Mouse (Mus musculus): ENCODE results near the gene Vti1a.
A peak's percentile ranks its signal among the peaks of the same experiment; 100 is the strongest.

Vti1a gene

DNA sequence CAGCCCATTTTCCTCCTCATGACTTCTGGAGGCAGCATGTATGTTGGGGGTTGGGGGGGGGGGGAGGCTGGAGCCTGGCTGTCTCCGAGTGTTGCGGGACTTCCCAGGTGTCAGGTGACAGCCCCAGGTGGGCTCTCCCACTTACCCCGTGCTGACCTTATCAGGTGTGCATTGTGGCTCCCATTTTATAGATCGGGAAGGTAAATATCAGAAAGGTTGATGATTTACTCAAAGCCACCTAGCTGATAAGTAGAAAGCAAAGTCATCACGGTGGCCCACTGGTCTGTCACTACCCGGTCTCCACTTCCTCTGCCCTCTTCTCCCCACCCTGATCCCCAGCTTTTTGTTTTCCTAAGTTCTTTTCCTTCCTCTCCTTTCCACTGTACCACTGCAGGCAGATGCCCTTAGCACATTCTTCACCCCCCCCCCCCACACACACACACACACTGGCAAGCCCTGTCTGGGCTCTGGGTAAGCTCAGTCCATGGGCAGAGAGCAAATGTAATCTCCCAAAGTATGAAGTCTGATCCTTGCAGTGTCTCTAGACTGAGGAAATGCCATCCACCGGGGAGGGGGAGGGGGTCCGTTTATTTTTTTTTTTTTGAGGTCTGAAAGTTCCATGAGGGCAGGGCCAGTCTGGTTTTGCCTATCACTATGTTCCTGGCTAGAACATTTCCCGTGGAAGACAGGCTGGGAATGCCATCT is 280.0 kb downstream of the Vti1a start:
- TF ChIP-seq GATA4 (IDR thresholded peaks at IDR 0.05; ENCODE audit: insufficient replicate concordance, low read length): 0 out of 2 replicates have a peak, but pooled peaks have one; percentile 5

- no peak for TF ChIP-seq GATA4 (IDR thresholded peaks at IDR 0.05; ENCODE audit: insufficient replicate concordance, low read length)
Measured at GRCm38 (mm10) chr19:55596804-55597203, 280.7 kb downstream of the Vti1a start.

DNA sequence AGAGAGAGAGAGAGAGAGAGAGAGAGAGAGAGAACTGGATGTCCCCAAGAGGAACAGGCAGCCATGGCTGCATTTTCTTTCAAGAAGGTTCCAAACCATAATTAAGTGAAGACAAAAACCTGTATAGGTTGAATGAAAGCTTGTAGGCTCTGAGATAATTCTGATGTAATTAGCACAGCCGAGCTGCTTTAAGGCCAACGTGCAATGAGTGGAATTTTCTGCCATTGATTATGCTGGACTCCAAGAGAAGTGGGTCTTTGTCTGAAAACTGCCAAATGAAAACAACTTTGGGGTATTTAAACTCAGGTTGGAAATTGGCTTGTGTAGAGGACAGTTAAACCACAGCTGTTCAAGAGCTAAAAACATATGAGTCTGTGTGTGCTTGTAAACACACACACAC is 281.2 kb downstream of the Vti1a start:
- no peak for TF ChIP-seq GATA4 (IDR thresholded peaks at IDR 0.05; ENCODE audit: insufficient replicate concordance, low read length)

DNA sequence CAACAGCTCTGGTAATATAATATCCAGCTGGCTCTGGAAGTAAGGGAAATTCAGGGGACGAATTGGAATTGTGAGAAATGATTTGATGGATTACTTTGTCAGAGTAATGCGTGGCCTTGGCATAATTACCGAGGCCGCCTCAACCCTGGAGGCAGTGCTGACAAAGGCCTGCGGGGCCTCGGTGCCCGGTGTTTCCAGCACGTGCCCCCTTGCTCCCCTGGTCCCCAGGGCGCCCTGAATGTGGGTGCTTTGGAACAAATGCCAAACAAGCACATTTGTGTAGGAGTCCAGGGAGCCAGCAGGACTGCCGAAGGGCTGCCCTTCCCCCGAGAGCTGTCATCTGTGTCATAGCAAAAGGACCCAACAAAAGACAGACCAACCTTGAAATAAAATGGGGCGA is 281.9 kb downstream of the Vti1a start:
- no peak for TF ChIP-seq GATA4 (IDR thresholded peaks at IDR 0.05; ENCODE audit: insufficient replicate concordance, low read length)

DNA sequence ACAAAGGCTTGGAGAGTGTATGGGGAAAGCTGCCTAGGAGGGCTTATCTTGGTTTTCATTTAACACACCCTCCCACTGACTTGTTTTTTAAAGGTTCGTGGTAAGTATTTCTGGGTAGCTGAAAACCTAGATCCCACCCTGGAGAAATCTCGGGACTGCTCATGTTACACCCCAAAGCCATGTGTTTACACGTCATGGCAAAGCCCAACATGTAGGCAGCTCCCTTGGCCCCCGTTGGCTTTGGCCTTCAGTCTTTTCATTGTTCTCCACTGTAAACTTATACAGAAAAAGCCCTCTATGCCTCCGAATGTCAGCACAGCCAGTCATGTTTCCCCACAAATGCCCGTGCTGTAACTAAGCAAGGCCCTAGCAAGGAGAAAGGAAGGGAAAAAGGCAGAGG is 283.0 kb downstream of the Vti1a start:
- TF ChIP-seq GATA4 (IDR thresholded peaks at IDR 0.05; ENCODE audit: insufficient replicate concordance, low read length): no peak

GRCm38 (mm10) chr19:55607725-55608124 is 291.6 kb downstream of the Vti1a start:
- TF ChIP-seq GATA4 (IDR thresholded peaks at IDR 0.05; ENCODE audit: insufficient replicate concordance, low read length): no peak

DNA sequence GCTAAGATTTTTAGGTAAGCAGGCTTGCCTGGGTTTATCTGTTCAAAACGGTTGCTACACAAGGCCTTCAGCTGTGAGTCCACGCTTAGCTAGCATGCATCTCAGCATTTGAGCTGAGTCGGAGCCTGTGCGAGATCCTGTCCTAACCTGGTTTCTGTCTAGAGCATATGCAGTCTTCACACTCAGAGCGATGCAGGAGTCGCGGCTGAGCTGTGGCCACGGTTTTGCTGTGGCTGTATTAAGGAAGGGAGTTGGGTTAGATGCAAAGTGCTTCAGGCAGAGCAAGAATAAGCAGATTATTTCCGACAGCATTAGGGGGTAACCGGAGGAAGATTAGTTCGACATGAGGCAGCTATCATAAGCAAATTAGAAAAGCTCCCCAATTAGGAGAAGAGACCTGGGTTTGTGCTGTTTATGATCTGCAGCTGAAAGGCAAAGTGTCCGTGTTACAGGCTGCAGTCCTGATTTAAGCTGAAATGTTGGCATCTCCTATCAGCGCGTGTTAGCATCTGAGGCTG is 292.8 kb downstream of the Vti1a start:
- no peak for TF ChIP-seq GATA4 (IDR thresholded peaks at IDR 0.05; ENCODE audit: insufficient replicate concordance, low read length)

DNA sequence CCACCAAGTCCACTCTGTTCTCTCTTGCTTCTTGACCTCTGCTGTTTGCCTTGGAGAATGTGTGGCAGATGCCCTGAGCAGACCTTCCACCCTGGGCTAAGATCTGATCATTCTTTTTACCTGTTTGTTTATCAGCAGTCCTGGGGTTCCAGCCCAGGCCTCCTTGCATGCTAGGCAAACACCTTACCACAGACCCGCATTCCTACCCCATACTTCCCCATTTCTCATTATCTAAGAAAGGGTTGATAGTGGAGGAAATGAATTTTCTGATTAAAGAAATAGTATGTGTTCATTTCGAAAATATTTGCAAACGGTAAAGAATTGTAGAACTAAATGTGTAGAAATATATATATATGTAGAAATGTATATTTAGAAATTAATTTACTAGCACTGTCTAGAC is 293.7 kb downstream of the Vti1a start:
- TF ChIP-seq GATA4 (IDR thresholded peaks at IDR 0.05; ENCODE audit: insufficient replicate concordance, low read length): no peak

DNA sequence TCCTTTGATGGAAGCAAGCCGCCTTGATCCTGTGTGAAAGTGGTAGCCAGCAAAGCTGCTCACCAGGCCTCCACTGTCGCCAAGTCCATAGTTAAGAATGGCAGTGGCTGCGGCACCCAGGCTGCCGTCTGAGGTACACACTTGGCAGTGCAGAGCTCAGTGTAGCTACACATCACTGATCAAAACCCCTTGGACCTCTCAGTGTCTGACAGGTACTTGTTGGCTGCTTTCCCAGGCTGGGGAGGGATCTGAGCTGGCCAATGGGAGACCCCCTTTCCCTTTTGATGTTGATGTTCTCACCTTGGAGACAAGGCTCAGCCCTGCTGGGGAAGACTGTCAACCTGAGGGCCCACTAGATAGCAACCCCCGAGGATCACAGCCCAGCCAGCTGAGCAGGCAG is 299.6 kb downstream of the Vti1a start:
- no peak for TF ChIP-seq GATA4 (IDR thresholded peaks at IDR 0.05; ENCODE audit: insufficient replicate concordance, low read length)

- no peak for TF ChIP-seq GATA4 (IDR thresholded peaks at IDR 0.05; ENCODE audit: insufficient replicate concordance, low read length)
Measured at GRCm38 (mm10) chr19:55616276-55616675, 300.2 kb downstream of the Vti1a start.

GRCm38 (mm10) chr19:55616937-55617336 is 300.8 kb downstream of the Vti1a start:
- no peak for TF ChIP-seq GATA4 (IDR thresholded peaks at IDR 0.05; ENCODE audit: insufficient replicate concordance, low read length)

- TF ChIP-seq GATA4 (IDR thresholded peaks at IDR 0.05; ENCODE audit: insufficient replicate concordance, low read length): no peak
Measured at GRCm38 (mm10) chr19:55618546-55618945, 302.5 kb downstream of the Vti1a start.

- no peak for TF ChIP-seq GATA4 (IDR thresholded peaks at IDR 0.05; ENCODE audit: insufficient replicate concordance, low read length)
Measured at GRCm38 (mm10) chr19:55620411-55621008, 304.4 kb downstream of the Vti1a start.

GRCm38 (mm10) chr19:55621011-55621625 is 305.0 kb downstream of the Vti1a start:
- no peak for TF ChIP-seq GATA4 (IDR thresholded peaks at IDR 0.05; ENCODE audit: insufficient replicate concordance, low read length)

GRCm38 (mm10) chr19:55622821-55623220 is 306.7 kb downstream of the Vti1a start:
- TF ChIP-seq GATA4 (IDR thresholded peaks at IDR 0.05; ENCODE audit: insufficient replicate concordance, low read length): no peak

DNA sequence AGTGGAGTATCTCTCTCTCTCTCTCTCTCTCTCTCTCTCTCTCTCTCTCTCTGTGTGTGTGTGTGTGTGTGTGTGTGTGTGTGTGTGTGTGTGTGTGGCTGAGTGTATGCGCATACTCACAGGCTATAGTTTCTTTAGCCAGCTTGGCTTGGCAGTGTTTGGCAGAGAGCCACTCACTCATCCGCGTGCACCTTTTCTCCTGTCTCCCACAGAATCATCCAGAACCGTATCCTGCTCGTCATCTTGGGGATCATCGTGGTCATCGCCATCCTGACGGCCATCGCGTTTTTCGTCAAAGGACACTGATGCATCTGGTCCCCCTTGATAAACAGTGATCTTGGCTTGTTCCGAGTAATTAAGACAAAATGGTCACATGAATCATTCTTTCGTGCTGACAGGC is 307.5 kb downstream of the Vti1a start:
- no peak for TF ChIP-seq GATA4 (IDR thresholded peaks at IDR 0.05; ENCODE audit: insufficient replicate concordance, low read length)

Data from liver, adult (tissue).